Mouse (Mus musculus) mouse embryonic stem cell (cell line): Measurements from ENCODE around the gene Barhl2.

Source experiments
- in situ Hi-C, 2 experiments: fragments of 300-500 bp; cut with MboI; formaldehyde crosslinking; loops; 1 replicate in 1 of 2; 3 replicates in 1 of 2; pipeline ENCODE4 v1.14.3; 2019 to 2020; ENCODE audit warnings: low sequenced_read_pairs in 2 of 2, low pct_unique_long_range_greater_than_20kb in 1 of 2, mixed read lengths in 1 of 2; ENCODE audit not compliant: unreplicated experiment in 1 of 2

Barhl2 gene

GRCm38 (mm10) chr5:106457986-106458476 is at the start of gene Barhl2:
Barhl2 (minus strand) TSS chr5:106458166.
- in situ Hi-C loops, result loop anchor here in 1 of 2 experiments (25.0 kb wide), 1 partner anchor 329 kb away; no protein-coding TSS in a partner anchor

GRCm38 (mm10) chr5:106506061-106506460 is 48.1 kb upstream of the Barhl2 start:
- in situ Hi-C loops, result no loop called here

GRCm38 (mm10) chr5:106502684-106503545 is 44.9 kb upstream of the Barhl2 start:
- in situ Hi-C loops, result no loop called here

GRCm38 (mm10) chr5:106502271-106502670 is 44.3 kb upstream of the Barhl2 start:
- in situ Hi-C loops, result no loop called here

- in situ Hi-C loops, result no loop called here
These were observed 33.8 kb upstream of the Barhl2 start for GRCm38 (mm10) chr5:106491771-106492170.

GRCm38 (mm10) chr5:106472105-106472500 is 14.1 kb upstream of the Barhl2 start:
- in situ Hi-C loops, result loop anchor here in 1 of 2 experiments (25.0 kb wide), 1 partner anchor 315 kb away; no protein-coding TSS in a partner anchor

GRCm38 (mm10) chr5:106471235-106472104 is 13.5 kb upstream of the Barhl2 start:
- in situ Hi-C loops, result loop anchor here in 1 of 2 experiments (25.0 kb wide), 1 partner anchor 316 kb away; no protein-coding TSS in a partner anchor

- in situ Hi-C loops, result loop anchor here (10.0 to 25.0 kb wide), 2 partner anchors 320 to 322 kb away; no protein-coding TSS in a partner anchor
These were observed 7.3 kb upstream of the Barhl2 start for GRCm38 (mm10) chr5:106465129-106465790.

- in situ Hi-C loops, result loop anchor here (10.0 to 25.0 kb wide), 2 partner anchors 320 to 323 kb away; no protein-coding TSS in a partner anchor
These were observed 6.6 kb upstream of the Barhl2 start for GRCm38 (mm10) chr5:106464336-106465128.

GRCm38 (mm10) chr5:106463661-106464191 is 5.8 kb upstream of the Barhl2 start:
- in situ Hi-C loops, result loop anchor here (10.0 to 25.0 kb wide), 2 partner anchors 321 to 324 kb away; no protein-coding TSS in a partner anchor

GRCm38 (mm10) chr5:106461913-106462312 is 3.9 kb upstream of the Barhl2 start:
- in situ Hi-C loops, result loop anchor here (10.0 to 25.0 kb wide), 2 partner anchors 323 to 325 kb away; no protein-coding TSS in a partner anchor

GRCm38 (mm10) chr5:106461431-106461830 is 3.5 kb upstream of the Barhl2 start:
- in situ Hi-C loops, result loop anchor here (10.0 to 25.0 kb wide), 2 partner anchors 323 to 326 kb away; no protein-coding TSS in a partner anchor

- in situ Hi-C loops, result loop anchor here (10.0 to 25.0 kb wide), 2 partner anchors 324 to 327 kb away; no protein-coding TSS in a partner anchor
These were observed 2.6 kb upstream of the Barhl2 start for GRCm38 (mm10) chr5:106460535-106460934.

- in situ Hi-C loops, result loop anchor here (10.0 to 25.0 kb wide), 2 partner anchors 325 to 327 kb away; no protein-coding TSS in a partner anchor
These were observed 2.1 kb upstream of the Barhl2 start for GRCm38 (mm10) chr5:106460001-106460511.

- in situ Hi-C loops, result loop anchor here in 1 of 2 experiments (25.0 kb wide), 1 partner anchor 328 kb away; no protein-coding TSS in a partner anchor
These were observed 1.2 kb upstream of the Barhl2 start for GRCm38 (mm10) chr5:106459120-106459641.

GRCm38 (mm10) chr5:106458477-106459119 is 632 bp upstream of the Barhl2 start:
- in situ Hi-C loops, result loop anchor here in 1 of 2 experiments (25.0 kb wide), 1 partner anchor 329 kb away; no protein-coding TSS in a partner anchor
